Comparison of ENCODE assay signal across 9 mouse cellular contexts in the genomic region with DNA sequence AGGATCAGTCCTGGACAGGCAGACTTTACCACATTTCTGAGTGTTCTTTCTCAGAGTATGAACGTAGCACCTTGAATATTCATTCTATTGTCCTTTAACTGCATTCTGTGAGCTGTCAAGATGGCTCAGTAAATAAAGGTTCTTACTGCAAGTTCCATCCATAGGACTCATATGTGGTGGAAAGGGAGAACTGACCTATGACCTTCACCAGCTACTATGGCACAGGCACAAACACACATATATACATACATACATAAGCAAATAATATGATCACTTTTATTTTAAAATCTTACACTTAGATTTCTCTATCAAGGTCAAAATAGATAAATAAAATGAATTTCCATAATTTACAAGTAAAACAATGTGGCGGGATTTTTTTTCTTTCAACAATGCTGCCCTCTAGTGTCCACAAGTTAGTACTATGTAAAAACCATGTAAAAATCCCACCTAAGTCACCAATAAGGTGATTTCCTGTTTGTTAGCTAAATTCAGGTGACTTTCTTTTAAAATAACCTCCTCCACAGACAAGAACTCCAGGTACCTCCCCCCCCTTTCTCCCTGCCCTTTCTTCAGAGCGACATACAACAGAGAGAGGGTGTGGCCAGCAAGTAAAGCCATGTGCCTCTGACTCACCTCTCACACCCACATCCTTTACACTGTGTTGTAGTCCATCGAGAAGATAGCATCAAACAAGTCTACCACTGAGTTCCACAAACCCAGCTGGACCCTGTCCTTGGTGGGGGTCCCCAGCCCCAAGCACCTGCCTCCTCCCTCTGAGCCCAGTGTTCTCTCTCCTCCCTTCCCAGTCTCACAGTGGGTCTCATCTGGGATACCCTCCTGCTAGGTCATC. TPM values are rescaled to one million over a fixed set of nuclear protein-coding genes. Genes with fewer than 3 reads are reported as not detected.
DNase-seq lines count a peak whose midpoint lies in the region; ATAC-seq and TF ChIP-seq lines count a peak whose summit lies in the region.
"Had no signal": no experiment of that assay in that cellular context is flagged by ENCODE, and none has a peak within 500 bp of the region (broad histone marks: within the 10 kb centered on the region; RNA-seq: fewer than 3 reads in every experiment).

No protein-coding gene starts in this region.

- H3K27ac ChIP-seq in midbrain, embryonic 11.5 days (ENCODE audit: low read depth, low read length), result no peak overlapping the region
- H3K27ac ChIP-seq in midbrain, embryonic 10.5 days (replicated peaks), result no peak overlapping the region
- H3K27ac ChIP-seq in hindbrain, postnatal 0 days, result no peak overlapping the region
- no peak overlapping the region for H3K27ac ChIP-seq in neural tube, embryonic 13.5 days (replicated peaks)
- H3K27ac ChIP-seq in thymus, adult 2 months (ENCODE audit: control insufficient read depth, insufficient read depth, low read length), result no peak overlapping the region
- H3K27ac ChIP-seq: heart, embryonic 13.5 days had no signal

- WGBS in midbrain, embryonic 11.5 days, result 53% methylated on average over 4 of the region's 4 CpGs
- WGBS in midbrain, embryonic 10.5 days, result 50% methylated on average over 4 of the region's 4 CpGs
- 34% methylated on average over 4 of the region's 4 CpGs for WGBS in hindbrain, postnatal 0 days
- 52% methylated on average over 4 of the region's 4 CpGs for WGBS in neural tube, embryonic 13.5 days
- 46% methylated on average over 4 of the region's 4 CpGs for WGBS in thymus, adult 2 months

- H3K4me1 ChIP-seq in midbrain, embryonic 11.5 days (ENCODE audit: control insufficient read depth, insufficient read depth, low read length), result no peaks in the 10 kb centered on the region
- H3K4me1 ChIP-seq in midbrain, embryonic 10.5 days, result no peaks in the 10 kb centered on the region
- H3K4me1 ChIP-seq in hindbrain, postnatal 0 days (ENCODE audit: insufficient read depth, low read length), result no peaks in the 10 kb centered on the region
- no peaks in the 10 kb centered on the region for H3K4me1 ChIP-seq in neural tube, embryonic 13.5 days (replicated peaks)
- H3K4me1 ChIP-seq in thymus, adult 2 months (replicated peaks; ENCODE audit: control insufficient read depth, insufficient read depth, low read length), result no peaks in the 10 kb centered on the region

- peak; percentile 58 for TF ChIP-seq CTCF in hindbrain, postnatal 0 days (IDR thresholded peaks at IDR 0.05; ENCODE audit: low read depth)
- no peak for TF ChIP-seq CTCF in thymus, adult 2 months (IDR thresholded peaks at IDR 0.05; ENCODE audit: borderline replicate concordance, control insufficient read depth, extremely low read depth, insufficient read depth, low read length, poor library complexity)

- H3K4me3 ChIP-seq in midbrain, embryonic 11.5 days (ENCODE audit: low read depth, low read length), result no peak overlapping the region
- no peak overlapping the region for H3K4me3 ChIP-seq in midbrain, embryonic 10.5 days
- H3K4me3 ChIP-seq in hindbrain, postnatal 0 days (ENCODE audit: low read length), result no peak overlapping the region
- no peak overlapping the region for H3K4me3 ChIP-seq in neural tube, embryonic 13.5 days
- H3K4me3 ChIP-seq in thymus, adult 2 months (ENCODE audit: control insufficient read depth, insufficient read depth, low read length), result no peak overlapping the region
- H3K4me3 ChIP-seq: heart, embryonic 13.5 days had no signal

- no peaks in the 10 kb centered on the region for H3K27me3 ChIP-seq in midbrain, embryonic 11.5 days (ENCODE audit: control insufficient read depth, insufficient read depth, low read length)
- H3K27me3 ChIP-seq in midbrain, embryonic 10.5 days (ENCODE audit: low read depth, poor library complexity, severe bottlenecking), result peaks cover 17% of the 10 kb centered on the region; the same call in 1 of the 2 replicates
- no peaks in the 10 kb centered on the region for H3K27me3 ChIP-seq in hindbrain, postnatal 0 days (ENCODE audit: insufficient read depth, low read length)
- H3K27me3 ChIP-seq in neural tube, embryonic 13.5 days, result no peaks in the 10 kb centered on the region
- no peaks in the 10 kb centered on the region for H3K27me3 ChIP-seq in thymus, adult 2 months (ENCODE audit: control insufficient read depth, insufficient read depth, low read length)
- H3K27me3 ChIP-seq: heart, embryonic 13.5 days had no signal

- no peak for TF ChIP-seq POLR2A in thymus, adult 2 months (IDR thresholded peaks at IDR 0.05; ENCODE audit: control insufficient read depth, extremely low read depth, insufficient read depth, low read length, poor library complexity)

- H3K9me3 ChIP-seq in midbrain, embryonic 11.5 days (ENCODE audit: control insufficient read depth, low read length), result no peaks in the 10 kb centered on the region
- H3K9me3 ChIP-seq in midbrain, embryonic 10.5 days (replicated peaks), result no peaks in the 10 kb centered on the region
- no peaks in the 10 kb centered on the region for H3K9me3 ChIP-seq in hindbrain, postnatal 0 days (ENCODE audit: low read length)
- H3K9me3 ChIP-seq in neural tube, embryonic 13.5 days, result no peaks in the 10 kb centered on the region
- H3K9me3 ChIP-seq: heart, embryonic 13.5 days had no signal

- no peaks in the 10 kb centered on the region for H3K36me3 ChIP-seq in midbrain, embryonic 11.5 days (ENCODE audit: control insufficient read depth, insufficient read depth, low read length)
- no peaks in the 10 kb centered on the region for H3K36me3 ChIP-seq in midbrain, embryonic 10.5 days
- H3K36me3 ChIP-seq in hindbrain, postnatal 0 days (ENCODE audit: insufficient read depth, low read length), result no peaks in the 10 kb centered on the region
- no peaks in the 10 kb centered on the region for H3K36me3 ChIP-seq in neural tube, embryonic 13.5 days
- no peaks in the 10 kb centered on the region for H3K36me3 ChIP-seq in thymus, adult 2 months (ENCODE audit: control insufficient read depth, insufficient read depth, low read length)
- H3K36me3 ChIP-seq: heart, embryonic 13.5 days had no signal

- H3K4me2 ChIP-seq in midbrain, embryonic 11.5 days, result no peak overlapping the region
- no peak overlapping the region for H3K4me2 ChIP-seq in hindbrain, postnatal 0 days (ENCODE audit: low read depth, low read length)
- no peak overlapping the region for H3K4me2 ChIP-seq in neural tube, embryonic 13.5 days
- H3K4me2 ChIP-seq: heart, embryonic 13.5 days had no signal

- peak; percentile 56 for ATAC-seq in midbrain, embryonic 11.5 days (ENCODE audit: low FRiP score)
- peak; percentile 39 for ATAC-seq in hindbrain, postnatal 0 days
- peak; percentile 67 for ATAC-seq in neural tube, embryonic 13.5 days (ENCODE audit: low read depth)

- peak; percentile 52 to 66 for DNase-seq in cerebellum, postnatal 14 days
- DNase-seq in cerebellum, adult 9-11 months, result no peak
- peak; percentile 89 for DNase-seq in midbrain, embryonic 11.5 days (ENCODE audit: low spot score, missing footprints)
- no peak for DNase-seq in midbrain, embryonic 10.5 days (ENCODE audit: low spot score)
- DNase-seq in hindbrain, postnatal 0 days (ENCODE audit: low spot score), result peak; percentile 77
- DNase-seq in thymus, adult 2 months, result no peak
- DNase-seq in layer of hippocampus, postnatal 10 days (ENCODE audit: low spot score in 2 of 2), result no peak

- H3K9ac ChIP-seq in midbrain, embryonic 11.5 days (ENCODE audit: low read length), result no peak overlapping the region
- H3K9ac ChIP-seq in hindbrain, postnatal 0 days (replicated peaks; ENCODE audit: low read length), result no peak overlapping the region
- H3K9ac ChIP-seq in neural tube, embryonic 13.5 days, result no peak overlapping the region
- H3K9ac ChIP-seq: heart, embryonic 13.5 days had no signal

RNA-seq across cellular contexts. Expression of gene Ssr3, which starts 39.9 kb away (rescaled TPM):
- 295 and 322 TPM in 2 replicates for polyA plus RNA-seq in midbrain, embryonic 11.5 days (2014; fragmentation: Nextera tagmentation; extraction: Ambion mirVana)
- polyA plus RNA-seq in midbrain, embryonic 10.5 days (2016; fragmentation: Nextera tagmentation; extraction: Ambion mirVana), result 232 and 245 TPM in 2 replicates
- total RNA-seq in hindbrain, postnatal 0 days (2014; rRNA removed), result 127 and 136 TPM in 2 replicates
- polyA plus RNA-seq in hindbrain, postnatal 0 days (2015; fragmentation: Nextera tagmentation; extraction: Ambion mirVana), result 154 and 160 TPM in 2 replicates
- 163 and 188 TPM in 2 replicates for polyA plus RNA-seq in neural tube, embryonic 13.5 days (2015; fragmentation: Nextera tagmentation; extraction: Ambion mirVana)
- polyA plus RNA-seq in thymus, adult 2 months (2012; rRNA removed), result 49.9 and 55.2 TPM in 2 replicates
- total RNA-seq in layer of hippocampus, postnatal 10 days (2021), result 100 to 1,000 TPM; 116 to 124 TPM

Comparison
In these comparisons a context has a peak if more than half of its experiments do, and no peak if none do; other contexts are left out.
1. DNase-seq: peak in cerebellum, postnatal 14 days (2 of 2), midbrain, embryonic 11.5 days (single experiment) and hindbrain, postnatal 0 days (single experiment); none in cerebellum, adult 9-11 months (single experiment), midbrain, embryonic 10.5 days (single experiment), thymus, adult 2 months (single experiment) and layer of hippocampus, postnatal 10 days (0 of 2).
2. Peak in every context shown above with its lines, with median percentiles within 50 percentile points of each other: ATAC-seq.